In the genomic region with DNA sequence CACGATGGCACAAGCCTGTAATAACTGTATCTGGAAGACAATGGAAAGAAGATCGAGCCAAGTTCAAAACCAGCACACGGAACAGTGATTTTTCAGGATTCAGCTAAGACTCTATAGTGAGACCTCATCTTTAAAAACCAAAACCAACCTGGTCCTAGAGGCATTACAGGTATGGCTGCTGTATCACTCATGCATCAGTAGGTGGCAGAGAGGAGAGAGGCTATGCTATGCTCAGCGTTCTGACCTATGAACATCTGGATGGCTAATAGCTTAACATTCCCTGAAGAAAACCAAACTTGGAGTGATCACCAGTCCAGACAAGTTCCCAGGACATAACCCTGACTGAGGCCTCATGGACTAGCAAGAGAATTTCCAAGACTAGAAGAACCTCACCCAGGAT, we compare ENCODE assay signal across 30 mouse cellular contexts. TPM values are rescaled to one million over a fixed set of nuclear protein-coding genes. Genes with fewer than 3 reads are reported as not detected.
"Had no signal": no experiment of that assay in that cellular context is flagged by ENCODE, and none has a peak within 500 bp of the region (broad histone marks: within the 10 kb centered on the region; RNA-seq: fewer than 3 reads in every experiment).

No protein-coding gene starts in this region.

- H3K4me2 ChIP-seq: limb, embryonic 13.5 days; liver, embryonic 13.5 days; lung, embryonic 15.5 days; midbrain, embryonic 13.5 days; neural tube, embryonic 13.5 days; stomach, embryonic 15.5 days had no signal

- H3K4me1 ChIP-seq: limb, embryonic 10.5 days; limb, embryonic 13.5 days; liver, embryonic 13.5 days; lung, embryonic 15.5 days; megakaryocyte, embryonic 14.5 days; midbrain, embryonic 13.5 days; neural tube, embryonic 13.5 days; stomach, embryonic 15.5 days had no signal

- H3K36me3 ChIP-seq: limb, embryonic 10.5 days; limb, embryonic 13.5 days; liver, embryonic 13.5 days; lung, embryonic 15.5 days; midbrain, embryonic 10.5 days; midbrain, embryonic 13.5 days; neural tube, embryonic 13.5 days; stomach, embryonic 15.5 days had no signal

- H3K9ac ChIP-seq: limb, embryonic 13.5 days; liver, embryonic 13.5 days; lung, embryonic 15.5 days; midbrain, embryonic 13.5 days; neural tube, embryonic 13.5 days; stomach, embryonic 15.5 days had no signal

- H3K4me3 ChIP-seq: limb, embryonic 10.5 days; limb, embryonic 13.5 days; liver, embryonic 13.5 days; lung, embryonic 15.5 days; megakaryocyte, embryonic 14.5 days; midbrain, embryonic 10.5 days; midbrain, embryonic 13.5 days; myocyte; neural tube, embryonic 13.5 days; stomach, embryonic 15.5 days had no signal

- H3K9me3 ChIP-seq: limb, embryonic 10.5 days; limb, embryonic 13.5 days; liver, embryonic 13.5 days; lung, embryonic 15.5 days; megakaryocyte, embryonic 14.5 days; midbrain, embryonic 10.5 days; midbrain, embryonic 13.5 days; neural tube, embryonic 13.5 days; stomach, embryonic 15.5 days had no signal

- ATAC-seq: midbrain, embryonic 13.5 days; midbrain, embryonic 16.5 days had no signal

- H3K27ac ChIP-seq: limb, embryonic 10.5 days; limb, embryonic 13.5 days; liver, embryonic 13.5 days; lung, embryonic 15.5 days; midbrain, embryonic 10.5 days; midbrain, embryonic 13.5 days; neural tube, embryonic 13.5 days; stomach, embryonic 15.5 days had no signal

- H3K27me3 ChIP-seq: limb, embryonic 13.5 days; liver, embryonic 13.5 days; lung, embryonic 15.5 days; midbrain, embryonic 13.5 days; neural tube, embryonic 13.5 days; stomach, embryonic 15.5 days had no signal

- DNase-seq: kidney, adult 8-10 months; kidney, postnatal 10 days; kidney, postnatal 4 days; layer of hippocampus, adult 9-11 months; liver, embryonic 13.5 days; retina, postnatal 1 day; right cerebral cortex, postnatal 25 days; spleen, adult 18-20 months; thymus, adult 18-20 months; thymus, postnatal 36 days had no signal

RNA-seq across cellular contexts. Expression of a gene that starts 8.3 kb away (rescaled TPM):
- total RNA-seq: layer of hippocampus, adult 18-20 months; layer of hippocampus, postnatal 25 days; left cerebral cortex, adult 18-20 months; left cerebral cortex, postnatal 25 days; liver, adult 2 months; monocyte, adult 5-6 weeks; neutrophil, adult 5-6 weeks had no signal
- polyA plus RNA-seq: intestine, embryonic 14.5 days; limb, embryonic 10.5 days; limb, embryonic 13.5 days; liver, adult 2 months; liver, embryonic 13.5 days; liver, embryonic 16.5 days; lung, embryonic 15.5 days; midbrain, embryonic 10.5 days; midbrain, embryonic 13.5 days; midbrain, embryonic 16.5 days; myocyte; neural tube, embryonic 13.5 days; stomach, embryonic 15.5 days; urinary bladder, adult 2 months had no signal

RNA-seq across cellular contexts. Expression of a gene that starts 8.5 kb away (rescaled TPM):
- total RNA-seq: layer of hippocampus, adult 18-20 months; layer of hippocampus, postnatal 25 days; left cerebral cortex, adult 18-20 months; left cerebral cortex, postnatal 25 days; liver, adult 2 months; monocyte, adult 5-6 weeks; neutrophil, adult 5-6 weeks had no signal
- polyA plus RNA-seq: intestine, embryonic 14.5 days; limb, embryonic 10.5 days; limb, embryonic 13.5 days; liver, adult 2 months; liver, embryonic 13.5 days; liver, embryonic 16.5 days; lung, embryonic 15.5 days; midbrain, embryonic 10.5 days; midbrain, embryonic 13.5 days; midbrain, embryonic 16.5 days; myocyte; neural tube, embryonic 13.5 days; stomach, embryonic 15.5 days; urinary bladder, adult 2 months had no signal

RNA-seq across cellular contexts. Expression of a gene that starts 16.8 kb away (rescaled TPM):
- total RNA-seq: layer of hippocampus, adult 18-20 months; layer of hippocampus, postnatal 25 days; left cerebral cortex, adult 18-20 months; left cerebral cortex, postnatal 25 days; liver, adult 2 months; monocyte, adult 5-6 weeks; neutrophil, adult 5-6 weeks had no signal
- polyA plus RNA-seq: intestine, embryonic 14.5 days; limb, embryonic 10.5 days; limb, embryonic 13.5 days; liver, embryonic 13.5 days; liver, embryonic 16.5 days; lung, embryonic 15.5 days; midbrain, embryonic 10.5 days; midbrain, embryonic 13.5 days; midbrain, embryonic 16.5 days; myocyte; neural tube, embryonic 13.5 days; stomach, embryonic 15.5 days; urinary bladder, adult 2 months had no signal

RNA-seq across cellular contexts. Expression of a gene that starts 28.4 kb away (rescaled TPM):
- total RNA-seq: layer of hippocampus, adult 18-20 months; layer of hippocampus, postnatal 25 days; left cerebral cortex, adult 18-20 months; left cerebral cortex, postnatal 25 days; liver, adult 2 months; monocyte, adult 5-6 weeks; neutrophil, adult 5-6 weeks had no signal
- polyA plus RNA-seq: intestine, embryonic 14.5 days; limb, embryonic 10.5 days; limb, embryonic 13.5 days; liver, adult 2 months; liver, embryonic 13.5 days; liver, embryonic 16.5 days; lung, embryonic 15.5 days; midbrain, embryonic 10.5 days; midbrain, embryonic 13.5 days; midbrain, embryonic 16.5 days; myocyte; neural tube, embryonic 13.5 days; stomach, embryonic 15.5 days; urinary bladder, adult 2 months had no signal

RNA-seq across cellular contexts. Expression of a gene that starts 34.1 kb away (rescaled TPM):
- total RNA-seq: layer of hippocampus, adult 18-20 months; layer of hippocampus, postnatal 25 days; left cerebral cortex, adult 18-20 months; left cerebral cortex, postnatal 25 days; liver, adult 2 months; monocyte, adult 5-6 weeks; neutrophil, adult 5-6 weeks had no signal
- polyA plus RNA-seq: limb, embryonic 10.5 days; limb, embryonic 13.5 days; liver, adult 2 months; liver, embryonic 13.5 days; liver, embryonic 16.5 days; lung, embryonic 15.5 days; midbrain, embryonic 10.5 days; midbrain, embryonic 13.5 days; midbrain, embryonic 16.5 days; myocyte; neural tube, embryonic 13.5 days had no signal
